Mouse (Mus musculus): Measurements from ENCODE around the gene Gabra2.

DNA sequence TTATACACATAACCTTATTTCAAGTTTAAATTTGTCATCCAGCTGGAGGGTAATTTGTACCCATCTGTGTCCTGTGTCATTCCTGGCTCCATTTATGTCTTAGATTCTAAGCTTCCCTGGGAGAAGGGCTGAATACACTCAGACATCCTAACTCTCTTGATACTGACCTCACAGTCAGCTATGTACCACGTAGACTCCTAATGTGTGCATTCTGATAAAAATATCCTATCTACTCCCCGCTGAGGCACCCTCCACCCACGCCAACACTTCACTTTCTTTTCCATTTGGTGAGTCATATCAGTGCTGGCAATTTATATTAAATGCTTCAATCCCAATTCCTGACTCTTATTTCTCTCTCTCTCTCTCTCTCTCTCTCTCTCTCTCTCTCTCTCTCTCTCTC lies 34.0 kb downstream of the Gabra2 start:
- no peak for TF ChIP-seq CTCF (IDR thresholded peaks at IDR 0.05; ENCODE audit: low read depth, low read length)
- no peak for TF ChIP-seq GATA1 (IDR thresholded peaks at IDR 0.05; ENCODE audit: borderline replicate concordance, low read length)
- no peak for TF ChIP-seq POLR2AphosphoS5 (IDR thresholded peaks at IDR 0.05; ENCODE audit: insufficient replicate concordance, low read depth, low read length)
- TF ChIP-seq TAL1 (conservative IDR thresholded peaks at IDR 0.05; ENCODE audit: low read depth, low read length), result no peak

Data from G1E (cell line).